Mouse (Mus musculus) cerebellum, adult 9-11 months (tissue): ENCODE measurements around the gene Kif19a.

Experiments used
- DNase-seq: peaks from one replicate; pipeline ENCODE4 v3.0.0; 2022

Gene Kif19a

DNA sequence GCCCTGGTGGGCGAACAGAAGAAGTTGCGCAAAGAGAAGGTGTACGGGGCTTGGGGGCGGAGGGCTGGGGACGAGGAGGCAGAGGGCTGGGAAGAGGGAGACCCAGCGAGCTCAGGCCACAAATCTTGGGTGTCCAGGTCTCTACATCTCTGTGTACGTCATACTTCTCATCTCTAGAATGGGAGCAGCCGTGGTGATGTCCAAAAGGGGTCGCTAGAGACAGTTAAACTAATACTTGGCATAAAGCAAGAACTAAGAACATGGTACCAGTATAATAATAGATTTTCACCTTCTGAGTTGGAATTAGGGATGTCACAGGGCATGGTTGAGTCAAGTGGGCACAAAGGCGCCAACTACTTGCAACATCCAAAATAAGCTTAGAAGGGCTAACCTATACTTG lies 20.7 kb downstream of the Kif19a start:
- peak; percentile 32 for DNase-seq

- DNase-seq, result peak; percentile 35
These were observed 21.1 kb downstream of the Kif19a start for GRCm38 (mm10) chr11:114786326-114786725.

GRCm38 (mm10) chr11:114787611-114788010 lies 22.4 kb downstream of the Kif19a start:
- DNase-seq, result peak; percentile 59

- peak; percentile 86 for DNase-seq
These were observed 24.0 kb downstream of the Kif19a start for GRCm38 (mm10) chr11:114789061-114789714.

DNA sequence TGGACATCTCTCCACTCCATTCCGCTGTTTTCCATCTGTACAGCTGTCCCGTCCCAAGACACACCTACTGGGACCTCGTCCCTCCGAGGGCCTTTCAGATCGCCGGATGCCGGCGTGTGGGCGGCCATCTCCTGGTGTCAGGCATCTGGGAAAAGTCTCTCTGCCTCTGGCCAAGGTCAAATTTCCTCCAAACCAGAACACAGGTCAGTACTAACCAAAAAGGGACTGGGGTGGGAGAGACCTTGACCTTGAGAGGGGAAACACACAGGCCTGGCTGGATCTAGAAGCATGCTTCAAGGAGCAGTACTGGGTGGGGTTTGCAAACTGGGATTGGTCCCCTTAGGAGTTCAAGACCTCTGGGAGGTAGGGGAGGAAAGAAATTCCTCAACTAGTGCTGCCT lies 24.5 kb downstream of the Kif19a start:
- DNase-seq, result peak; percentile 62

DNA sequence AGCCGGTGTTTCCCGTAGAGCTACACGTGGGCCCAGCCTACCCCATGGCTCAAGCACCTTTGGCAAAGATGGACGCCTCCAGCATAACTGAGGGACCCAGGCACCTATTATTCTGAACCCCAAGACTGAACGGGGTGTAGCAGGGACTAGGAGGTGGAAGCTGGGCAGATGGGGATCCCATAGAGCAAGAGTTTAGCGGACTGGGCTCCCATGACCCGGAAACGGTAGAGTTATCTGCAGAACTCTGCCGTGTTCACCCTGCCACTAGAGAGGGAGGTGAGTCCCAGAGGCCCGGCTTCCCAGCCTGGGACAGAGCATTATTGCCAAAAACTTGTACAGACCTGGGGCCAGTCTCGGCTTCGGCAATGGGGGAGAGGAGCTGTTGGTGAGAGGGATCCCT lies 25.0 kb downstream of the Kif19a start:
- DNase-seq, result peak; percentile 67

- DNase-seq, result peak; percentile 68
These were observed 25.7 kb downstream of the Kif19a start for GRCm38 (mm10) chr11:114790841-114791240.

- DNase-seq, result no peak
These were observed 26.2 kb downstream of the Kif19a start for GRCm38 (mm10) chr11:114791351-114791889.

- DNase-seq, result peak; percentile 85
These were observed 26.8 kb downstream of the Kif19a start for GRCm38 (mm10) chr11:114791891-114792411.

GRCm38 (mm10) chr11:114792931-114793494 lies 27.8 kb downstream of the Kif19a start:
- DNase-seq, result peak; percentile 53

DNA sequence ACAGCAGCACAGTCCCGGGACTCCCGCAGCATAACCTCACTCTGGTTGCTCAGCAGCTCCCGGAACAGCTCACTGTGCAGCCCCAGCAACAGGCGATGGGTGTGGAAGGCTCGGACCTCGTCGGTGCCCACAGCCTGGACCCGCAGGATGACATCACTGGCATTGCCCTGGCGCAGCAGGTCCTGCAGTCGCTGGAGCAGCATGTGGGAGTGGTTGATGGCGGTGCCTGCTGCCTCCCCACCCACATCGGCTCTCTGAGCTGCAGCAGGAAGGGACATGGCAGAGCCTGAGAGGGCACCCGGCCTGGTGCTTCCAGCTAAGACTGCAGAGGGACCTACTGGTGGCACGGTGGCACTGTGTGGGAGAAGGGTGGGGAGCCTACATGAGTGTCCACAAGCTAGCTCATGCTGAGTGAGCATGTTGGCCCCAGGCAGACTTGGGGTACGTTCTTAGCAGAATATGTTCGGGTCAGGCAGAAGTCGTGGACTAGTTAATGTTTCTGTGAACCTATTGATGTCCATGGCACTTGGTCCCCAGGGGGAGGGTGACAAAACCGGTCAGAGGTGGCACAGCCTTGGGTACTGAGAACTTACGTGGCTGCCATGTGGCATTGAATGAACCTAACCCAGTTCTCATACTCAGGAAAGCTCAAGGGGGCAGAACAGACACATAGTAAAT lies 28.8 kb downstream of the Kif19a start:
- DNase-seq, result peak; percentile 75

DNA sequence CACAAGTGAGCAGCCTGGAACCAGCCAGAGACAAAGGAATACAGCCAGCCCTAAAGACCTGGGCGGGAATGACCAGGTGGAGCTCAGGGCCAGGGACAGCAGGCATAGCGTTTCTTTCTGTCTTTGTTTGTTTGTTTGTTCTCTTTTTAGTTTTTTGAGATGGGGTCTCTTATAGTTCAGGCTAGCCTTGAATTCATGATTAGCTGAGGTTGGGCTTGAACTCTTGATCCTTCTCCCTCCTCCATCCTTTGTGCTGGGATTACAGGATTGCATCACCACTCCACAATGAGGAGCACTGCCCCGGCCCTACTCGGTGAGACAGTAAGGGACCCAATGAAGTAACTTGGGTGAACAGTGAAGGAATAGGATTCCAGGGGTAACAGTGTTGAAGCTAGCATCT lies 29.5 kb downstream of the Kif19a start:
- DNase-seq, result no peak

DNA sequence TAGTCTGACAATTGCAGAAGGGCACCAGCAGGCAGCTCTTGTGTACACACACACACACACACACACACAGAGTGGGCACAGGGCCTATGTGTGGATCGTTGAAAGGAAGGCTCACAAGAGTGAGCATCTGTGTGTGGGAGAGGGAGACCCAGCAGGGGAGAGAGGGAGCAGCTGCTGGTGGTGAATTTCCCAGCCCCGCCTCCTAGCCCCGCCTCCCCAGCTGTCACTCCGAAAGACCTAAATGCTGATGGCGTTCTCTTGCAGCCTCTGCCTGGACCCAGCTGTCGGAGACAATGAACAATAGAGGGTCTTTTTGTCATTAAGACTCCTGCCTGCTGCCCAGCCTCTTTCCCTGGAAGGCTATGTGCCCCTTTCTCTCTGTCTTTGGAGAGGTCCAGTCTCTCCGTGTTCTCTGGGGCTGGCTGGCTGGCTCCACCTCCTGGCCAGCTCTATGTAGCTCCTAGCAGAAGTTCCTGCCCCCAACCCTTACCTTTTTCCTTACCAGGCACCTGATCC lies 30.1 kb downstream of the Kif19a start:
- DNase-seq, result peak; percentile 96

DNA sequence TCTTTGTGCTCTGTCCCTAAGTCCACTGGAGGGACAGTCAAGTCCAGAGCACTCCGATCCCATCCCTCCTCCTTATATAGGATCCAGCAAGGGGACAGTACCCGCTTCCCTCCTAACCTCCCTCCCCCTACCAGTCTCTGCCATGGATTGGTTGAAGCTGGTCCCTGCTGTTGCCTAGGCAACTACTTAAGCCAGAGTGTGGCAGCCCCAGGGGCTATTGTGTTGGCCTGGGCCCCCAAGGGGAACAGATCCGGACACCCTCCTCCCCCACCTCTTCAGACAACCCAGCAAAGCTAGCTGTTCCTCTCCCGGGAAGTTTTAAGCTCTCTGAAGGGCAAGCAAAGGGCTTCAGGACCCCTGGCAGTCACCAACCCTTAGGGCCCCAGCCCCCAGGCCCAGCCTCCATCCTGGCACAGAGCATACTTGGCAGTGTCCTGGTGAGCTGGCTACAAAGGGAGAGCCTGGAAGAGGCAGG lies 30.7 kb downstream of the Kif19a start, which contains the start of gene Btbd17:
Gene Btbd17 (minus strand): TSS at position 98 of the 475 bp plus-strand sequence.
- DNase-seq, result peak; percentile 83

DNA sequence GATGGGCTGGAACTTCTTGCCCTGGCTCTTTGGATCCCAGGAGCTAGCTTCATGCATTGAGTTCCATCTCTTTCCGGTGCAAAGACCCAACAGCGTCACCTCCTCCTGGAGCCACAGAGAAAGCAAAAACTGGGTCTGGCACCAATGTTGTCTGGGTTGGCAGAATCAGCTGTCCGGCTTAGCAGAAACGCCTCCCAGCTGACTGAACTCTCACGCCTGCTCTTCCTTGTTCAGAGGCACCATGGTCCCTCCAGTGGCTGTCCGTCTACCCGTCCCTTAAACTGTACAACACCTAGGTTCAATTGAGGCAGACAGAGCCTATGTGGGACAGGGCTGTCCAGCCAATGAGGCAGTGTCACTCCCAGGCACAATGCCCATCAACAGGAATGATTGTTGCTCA lies 32.0 kb downstream of the Kif19a start:
- peak; percentile 59 for DNase-seq

DNA sequence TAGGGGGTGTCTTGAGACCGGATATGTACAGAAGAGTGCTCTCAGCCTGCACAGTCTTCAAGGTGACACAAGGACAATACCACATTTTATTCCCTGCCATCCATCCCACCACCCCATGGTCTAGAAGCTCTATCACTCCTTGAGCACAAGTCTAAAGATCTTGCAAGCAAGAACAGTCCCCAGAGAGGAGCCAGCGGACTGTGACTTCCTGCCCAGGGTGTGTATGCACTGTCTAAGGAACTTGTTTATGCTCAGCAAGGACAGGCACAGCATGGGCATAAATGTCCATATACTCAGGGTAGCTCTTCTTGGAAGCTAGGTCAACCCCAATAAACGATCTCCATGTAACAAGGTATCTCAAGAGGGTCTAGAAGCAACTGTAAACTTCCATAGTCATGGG lies 32.8 kb downstream of the Kif19a start:
- DNase-seq, result peak; percentile 31

- no peak for DNase-seq
These were observed 33.4 kb downstream of the Kif19a start, which contains the start of gene Gpr142 for GRCm38 (mm10) chr11:114798624-114799023. Gpr142 (plus strand) TSS chr11:114798924.

DNA sequence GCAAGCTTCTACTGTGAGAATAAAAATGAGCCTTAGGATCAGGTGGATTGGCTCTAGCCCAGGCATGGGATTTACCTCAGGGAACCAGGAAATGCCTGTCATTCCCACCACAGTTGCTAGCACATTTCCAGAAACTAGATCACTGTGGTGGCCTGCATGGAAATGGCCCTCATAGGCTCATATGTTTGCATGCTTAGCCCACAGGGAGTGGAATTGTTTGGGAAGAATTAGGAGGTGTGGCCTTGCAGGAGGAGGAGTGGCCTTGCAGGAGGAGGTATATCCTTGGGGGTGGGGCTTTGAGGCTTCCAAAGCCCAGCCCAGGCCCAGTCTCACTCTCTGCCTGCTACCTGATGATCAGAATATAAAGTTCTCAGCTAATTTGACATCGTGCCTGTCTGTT lies 36.7 kb downstream of the Kif19a start:
- DNase-seq, result peak; percentile 51

GRCm38 (mm10) chr11:114802540-114803267 lies 37.5 kb downstream of the Kif19a start:
- DNase-seq, result peak; percentile 59

- peak; percentile 57 for DNase-seq
These were observed 38.8 kb downstream of the Kif19a start for GRCm38 (mm10) chr11:114803990-114804389.

- DNase-seq, result no peak
These were observed 41.8 kb downstream of the Kif19a start for GRCm38 (mm10) chr11:114807025-114807424.

- peak; percentile 84 for DNase-seq
These were observed 42.7 kb downstream of the Kif19a start for GRCm38 (mm10) chr11:114807686-114808427.
